Mouse (Mus musculus): ENCODE measurements around the gene Sncb. TPM values are rescaled to one million over a fixed set of nuclear protein-coding genes. Genes with fewer than 3 reads are reported as not detected.

Gene Sncb
- total RNA-seq, 1 experiment from 2014 or later, result 0.96 TPM

DNA sequence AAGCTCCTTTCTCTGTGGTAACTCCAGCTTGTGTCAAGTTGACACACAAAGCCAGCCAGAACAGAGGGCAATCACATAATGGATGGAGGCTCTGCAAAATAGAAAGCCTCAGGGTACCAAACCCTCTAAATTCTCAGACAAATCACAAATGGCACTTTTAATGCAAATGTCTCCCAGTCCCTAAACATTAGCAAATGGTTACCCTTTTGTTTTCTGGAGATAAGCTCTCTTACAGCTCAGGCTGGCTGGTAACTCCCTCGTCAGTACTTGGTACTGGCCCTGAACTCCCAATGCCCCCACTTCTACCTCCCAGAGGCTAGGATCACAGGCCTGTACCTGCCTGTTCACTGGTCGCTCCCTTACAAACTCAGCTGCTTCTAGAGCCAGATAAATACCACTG, 16.8 kb upstream of the Sncb start:
- no peak for DNase-seq

- no peak for DNase-seq
Observed at GRCm38 (mm10) chr13:54781086-54781485, 14.7 kb upstream of the Sncb start.

- peak; percentile 62 for DNase-seq
Observed at GRCm38 (mm10) chr13:54780592-54780991, 14.2 kb upstream of the Sncb start.

- no peak for DNase-seq
Observed at GRCm38 (mm10) chr13:54767012-54767411, 617 bp upstream of the Sncb start.

DNA sequence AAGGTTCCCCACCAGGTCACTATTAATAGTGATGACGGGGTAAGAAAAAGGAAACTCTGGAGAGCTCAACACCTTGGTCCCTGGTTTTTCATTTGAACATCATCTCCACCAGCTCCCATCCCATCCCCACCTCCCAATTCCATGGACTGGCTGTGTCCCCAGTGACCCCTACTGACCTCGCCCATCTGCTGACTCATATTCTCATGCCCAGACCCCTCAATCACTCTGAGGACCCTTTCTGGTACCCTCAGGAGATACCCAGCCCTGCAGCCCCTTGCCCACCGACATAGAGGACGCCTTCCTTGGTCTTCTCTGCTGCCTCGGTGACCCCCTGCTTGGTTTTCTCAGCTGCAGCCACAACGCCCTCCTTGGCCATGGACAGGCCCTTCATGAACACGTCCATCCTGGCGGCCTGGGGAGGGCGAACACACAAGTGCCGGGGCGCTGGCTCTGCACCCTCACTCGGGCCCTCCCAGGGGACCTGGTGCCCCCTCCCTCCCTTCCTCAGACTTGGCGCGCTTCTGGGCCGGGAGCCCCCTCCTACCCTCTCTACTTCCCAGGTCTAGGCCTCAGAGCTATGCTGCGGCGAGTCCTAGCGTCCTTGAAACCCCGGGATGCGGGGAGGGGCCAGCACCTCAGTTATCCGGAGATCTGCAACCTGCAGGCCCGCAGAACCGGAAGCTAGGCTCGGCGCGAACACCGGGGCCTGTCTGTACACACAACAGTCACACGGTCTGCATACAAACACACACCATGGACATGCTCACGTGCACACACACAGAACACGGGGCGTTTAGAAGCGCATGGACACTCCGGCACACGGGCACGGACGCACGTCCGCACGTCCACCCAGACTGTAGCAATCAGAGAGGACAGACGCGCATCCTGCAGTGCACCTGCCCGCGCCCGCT, 859 bp downstream of the Sncb start:
- no peak for DNase-seq

DNA sequence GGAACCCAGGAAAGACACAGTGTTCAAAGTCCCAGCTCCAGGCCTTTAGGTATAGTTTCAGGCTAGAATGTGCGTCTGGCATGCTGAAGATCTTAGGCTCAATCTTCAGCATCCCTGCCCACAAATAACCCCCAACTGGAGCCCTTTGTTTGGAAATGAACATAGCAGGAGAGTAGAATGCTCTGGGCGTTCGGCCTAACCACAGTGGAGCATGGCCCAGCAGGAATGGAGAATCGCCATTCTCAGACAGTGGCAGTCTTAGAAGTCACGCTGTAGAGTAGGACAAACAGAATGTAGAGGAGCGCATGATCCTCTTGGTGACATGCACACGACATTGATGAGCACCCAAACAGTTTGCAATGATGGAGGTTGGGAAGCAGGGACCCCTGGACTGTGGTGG, 5.5 kb downstream of the Sncb start:
- DNase-seq, result no peak

DNA sequence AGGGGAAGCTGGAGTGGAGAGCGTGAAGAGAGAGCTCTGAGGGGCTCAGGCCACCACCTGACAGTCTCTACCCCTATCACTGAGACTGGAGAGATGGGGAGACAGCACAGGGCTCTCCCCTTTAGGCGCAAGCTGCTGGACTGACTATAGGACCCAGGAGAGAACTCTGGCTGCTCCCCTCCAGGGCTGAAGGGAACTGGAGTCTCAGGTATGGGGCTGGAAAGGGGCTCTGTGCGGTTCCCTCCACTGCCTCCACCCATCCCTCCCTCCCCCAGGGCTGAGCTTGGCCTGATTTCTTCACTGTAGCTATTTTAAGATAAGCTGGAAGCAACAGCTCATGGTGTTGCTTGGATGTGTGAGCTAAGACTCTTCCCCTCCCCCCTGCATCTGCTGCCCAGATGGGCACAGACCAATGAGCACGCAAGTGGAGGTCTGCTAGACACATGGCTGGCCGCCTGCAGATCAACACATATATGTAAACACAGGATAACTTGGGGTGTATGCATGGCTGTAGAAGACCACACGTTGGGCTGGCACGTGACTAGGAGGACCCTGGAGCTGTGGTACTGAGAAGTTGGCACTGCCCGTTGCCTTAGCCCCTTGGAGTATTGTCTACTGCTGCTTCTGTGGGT, 6.1 kb downstream of the Sncb start:
- no peak for DNase-seq

DNA sequence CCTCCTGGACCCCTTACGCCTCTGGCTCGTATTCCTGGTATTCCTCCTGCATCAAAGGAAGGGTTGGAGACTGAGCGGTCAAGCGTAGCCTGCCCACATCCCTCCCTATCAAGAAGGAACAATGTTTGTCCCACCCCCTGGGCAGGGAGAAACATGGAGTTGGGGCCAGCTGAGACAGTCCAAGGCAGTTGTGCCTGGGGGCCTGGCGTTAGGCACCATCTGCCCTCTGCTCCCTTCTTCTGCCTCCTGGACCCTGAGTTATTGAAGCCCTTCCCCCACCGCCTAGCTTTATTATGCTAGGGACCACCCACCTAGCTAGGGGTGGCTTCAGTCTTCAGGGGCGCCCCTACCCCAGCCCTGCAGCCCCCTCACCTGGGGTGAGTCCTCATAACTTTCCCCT, 6.9 kb downstream of the Sncb start:
- DNase-seq, result no peak

- no peak for DNase-seq
Observed at GRCm38 (mm10) chr13:54758756-54759470, 7.5 kb downstream of the Sncb start.

GRCm38 (mm10) chr13:54758045-54758755, 8.2 kb downstream of the Sncb start:
- DNase-seq, result peak; percentile 92

- no peak for DNase-seq
Observed at GRCm38 (mm10) chr13:54757093-54757830, 9.1 kb downstream of the Sncb start.

DNA sequence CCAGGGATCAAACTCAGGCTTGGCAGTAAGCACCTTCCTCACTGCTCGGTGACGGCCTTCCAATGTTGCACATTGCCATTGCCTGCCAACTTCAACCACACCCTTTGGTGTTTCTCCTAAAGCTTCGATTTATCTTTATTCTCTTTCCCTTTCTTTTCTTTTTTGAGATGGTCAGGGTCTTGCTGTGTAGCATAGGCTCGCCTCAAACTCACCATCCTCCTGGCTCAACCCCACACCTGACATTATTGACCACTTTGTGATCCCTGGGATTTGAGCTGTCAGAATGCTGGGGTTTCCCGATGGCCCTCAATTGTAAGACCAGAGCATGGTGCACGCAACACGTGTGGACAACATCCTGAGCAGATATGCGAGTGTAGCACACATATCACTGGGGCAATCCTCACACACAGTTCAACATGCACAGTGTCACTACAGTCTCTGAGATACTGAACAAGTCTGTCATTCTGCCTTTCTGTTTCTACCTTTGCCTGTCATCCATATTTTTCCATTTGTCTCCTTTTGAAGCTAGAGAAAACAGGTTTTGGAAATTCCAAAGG, 10.2 kb downstream of the Sncb start:
- DNase-seq, result no peak

DNA sequence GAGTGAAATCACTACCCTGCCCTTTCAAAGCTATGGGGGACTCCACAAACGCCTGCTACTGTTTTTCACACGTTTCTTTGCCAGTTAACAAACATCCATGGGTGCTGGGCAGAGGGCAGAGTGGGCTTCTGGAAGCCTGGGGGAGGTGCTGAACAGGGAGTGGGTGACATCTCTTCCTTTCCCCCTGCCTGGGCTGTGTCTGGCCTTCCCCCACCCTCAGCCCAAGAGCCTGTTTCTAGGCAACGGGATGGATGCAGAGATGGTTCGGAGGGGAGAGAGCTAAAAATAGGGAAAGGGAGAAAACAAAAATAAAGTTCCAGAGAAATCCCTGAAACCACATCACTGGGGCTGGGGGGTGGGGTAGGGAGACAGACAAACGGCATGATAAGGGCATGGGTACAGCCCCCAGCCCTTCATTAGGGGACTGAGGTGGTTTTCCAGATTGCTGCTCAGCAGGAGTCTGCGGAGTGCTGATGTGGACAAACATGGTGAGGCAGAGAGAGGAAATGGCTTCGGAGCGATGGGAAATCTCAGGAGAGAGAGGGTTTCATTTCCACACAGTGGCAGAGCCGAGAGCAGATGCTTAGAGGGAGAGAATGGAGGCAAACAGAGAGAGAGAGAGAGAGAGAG, 11.1 kb downstream of the Sncb start:
- no peak for DNase-seq

DNA sequence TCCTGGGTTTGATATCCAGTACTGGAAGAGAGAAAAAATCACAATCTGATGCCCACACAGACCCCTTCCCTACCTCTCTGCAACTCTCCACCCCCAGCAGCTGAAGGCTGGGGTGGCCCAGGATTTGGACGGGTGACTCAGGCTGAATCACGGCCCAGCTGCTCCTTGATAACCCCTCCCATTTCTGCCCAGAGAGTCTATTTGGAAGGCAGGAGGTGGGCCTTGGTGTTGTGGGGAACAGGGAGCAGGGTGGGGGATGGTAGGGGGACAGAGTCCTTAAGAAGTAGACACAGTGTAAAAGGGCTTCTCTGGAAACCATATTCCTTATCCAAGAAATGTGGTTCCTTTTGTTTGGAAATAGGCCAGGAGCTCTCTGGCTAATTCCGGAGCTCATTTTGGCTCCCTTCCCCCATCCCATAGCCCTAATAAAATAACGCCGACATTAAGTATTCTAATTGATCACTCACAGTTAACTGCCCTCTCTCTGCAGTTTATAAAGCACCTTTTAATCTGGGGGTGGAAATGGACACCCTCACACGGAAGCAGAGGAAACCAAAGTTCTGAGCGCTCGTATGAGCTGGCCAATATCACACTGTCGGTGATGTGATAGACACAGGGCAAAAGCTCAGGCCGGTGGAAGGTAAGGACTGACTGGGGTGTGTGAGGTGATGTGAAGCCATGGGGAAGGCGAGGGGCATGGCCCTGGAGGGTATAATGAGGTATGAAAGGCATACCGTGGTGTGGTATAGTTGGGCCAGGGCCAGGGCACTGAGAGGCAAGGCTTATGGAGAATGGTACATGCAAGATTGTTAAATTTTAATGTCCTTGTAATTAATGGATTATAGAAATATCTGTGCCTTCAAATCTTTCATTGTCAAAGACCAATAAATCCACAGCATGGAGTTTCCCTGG, 12.0 kb downstream of the Sncb start:
- peak; percentile 39 for DNase-seq

DNA sequence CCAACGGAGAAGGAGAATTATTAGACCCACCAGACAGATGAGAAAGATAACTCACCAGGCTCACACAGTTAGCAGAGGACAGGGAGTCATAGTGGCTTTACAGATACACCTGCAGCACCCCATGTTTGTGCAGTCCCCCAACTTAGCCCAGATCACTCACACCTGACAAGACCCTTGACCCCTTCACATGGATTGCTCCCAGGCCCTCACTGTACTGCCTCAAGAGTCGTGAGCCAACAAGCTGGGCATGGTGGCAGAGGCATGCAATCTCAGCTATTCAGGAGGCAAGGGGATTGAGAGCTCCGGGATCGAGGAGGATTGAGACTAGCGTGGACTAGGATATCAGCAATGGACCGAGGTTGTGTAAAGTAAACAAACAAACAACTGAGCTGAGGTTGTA, 12.7 kb downstream of the Sncb start:
- DNase-seq, result no peak

DNA sequence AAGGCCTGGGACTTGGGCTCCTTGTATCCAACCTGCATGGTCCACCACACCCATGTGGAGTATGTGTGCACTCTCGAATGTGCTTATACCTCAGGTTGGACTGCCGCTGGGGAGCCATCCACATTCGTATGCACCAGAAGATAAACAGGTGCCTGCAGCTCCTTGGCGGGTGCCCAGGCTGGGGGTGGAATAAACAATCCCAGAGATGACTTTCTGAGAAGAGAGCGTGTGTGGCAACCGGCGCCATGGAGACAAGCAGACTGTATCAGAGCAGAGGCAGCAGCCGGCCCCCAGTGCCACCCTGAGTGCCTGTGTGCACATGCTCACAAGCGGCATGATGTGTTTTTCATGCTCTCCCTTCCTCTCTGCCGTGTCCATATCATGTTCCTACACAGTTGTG, 13.7 kb downstream of the Sncb start:
- DNase-seq, result peak; percentile 42

GRCm38 (mm10) chr13:54750699-54751098, 15.7 kb downstream of the Sncb start:
- DNase-seq, result peak; percentile 68

DNA sequence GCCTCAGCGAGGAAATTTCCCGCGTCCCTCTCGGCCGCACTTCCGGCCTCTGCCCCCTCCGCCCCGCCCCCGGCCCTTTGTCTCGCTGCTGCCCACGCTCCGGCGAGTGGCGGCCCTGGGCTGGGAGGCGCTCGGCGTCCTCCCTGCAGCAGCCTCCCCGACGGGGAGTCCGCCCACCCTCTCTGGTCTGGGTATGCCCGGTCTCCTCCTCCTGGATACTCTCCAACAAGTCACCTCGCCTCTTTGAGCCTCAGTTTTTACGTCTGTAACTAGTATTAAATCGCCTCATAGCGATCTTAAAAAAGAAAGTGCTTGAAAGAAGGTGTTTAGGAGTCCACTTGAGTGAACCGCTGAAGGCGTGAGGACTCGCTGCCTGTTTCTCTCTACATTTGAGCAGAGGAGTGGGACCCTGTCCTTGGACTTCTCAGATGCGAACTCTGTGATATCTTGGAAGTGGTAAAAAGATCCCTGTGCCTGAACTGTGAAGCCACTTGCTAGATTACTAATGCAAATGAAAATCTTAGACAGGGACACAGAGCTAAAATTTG, 16.5 kb downstream of the Sncb start, which contains the start of gene Gprin1:
Gprin1 (minus strand) TSS at position 11 of the 548 bp plus-strand sequence.
- peak; percentile 28 for DNase-seq
